Mouse (Mus musculus) embryonic facial prominence, embryonic 14.5 days (tissue): ENCODE measurements at regions not wholly inside any gene's neighbourhood (a gene's known extent, or its start where the extent isn't known, plus 50 kb on each side); places are given as distances from the start of the nearest gene placed in this dataset.

Experiments
- ATAC-seq: fragments of 200-750 bp; cut with Nextera tagmentation; 2 replicates; pipeline ENCODE4 v1.8.0; 2017; ENCODE audit warnings: low read depth, moderate number of reproducible peaks, moderate TSS enrichment
- DNase-seq: peaks from one replicate; pipeline ENCODE4 v3.0.0-alpha.2; 2015; ENCODE audit warnings: low spot score
- H3K27ac ChIP-seq: fragments of 300-500 bp; sonication (generic); replicated peaks from 2 replicates; pipeline ENCODE4 v1.5.1; 2014; ENCODE audit warnings: low read depth, mild to moderate bottlenecking, low read length, moderate library complexity
- H3K27me3 ChIP-seq: fragments of 300-500 bp; sonication (generic); replicated peaks from 2 replicates; pipeline ENCODE4 v1.6.1; 2014; ENCODE audit warnings: low read length; ENCODE audit not compliant: control insufficient read depth, insufficient read depth
- H3K36me3 ChIP-seq: fragments of 300-500 bp; sonication (generic); 2 replicates; pipeline ENCODE4 v1.6.1; 2014; ENCODE audit warnings: low read length, mixed read lengths; ENCODE audit not compliant: control insufficient read depth, insufficient read depth
- H3K4me1 ChIP-seq: fragments of 300-500 bp; sonication (generic); 2 replicates; pipeline ENCODE4 v1.6.1; 2014; ENCODE audit warnings: antibody characterized with exemption, low read length; ENCODE audit not compliant: control insufficient read depth, insufficient read depth
- H3K4me2 ChIP-seq: fragments of 300-500 bp; sonication (generic); 2 replicates; pipeline ENCODE4 v1.6.1; 2014; ENCODE audit warnings: low read depth, mild to moderate bottlenecking, low read length, moderate library complexity, mixed read lengths
- H3K4me3 ChIP-seq: fragments of 300-500 bp; sonication (generic); 2 replicates; pipeline ENCODE4 v1.5.1; 2014; ENCODE audit warnings: low read depth, mild to moderate bottlenecking, low read length
- H3K9ac ChIP-seq: fragments of 300-500 bp; sonication (generic); 2 replicates; pipeline ENCODE4 v1.6.1; 2014; ENCODE audit warnings: low read depth, mild to moderate bottlenecking, low read length, moderate library complexity, mixed read lengths
- H3K9me3 ChIP-seq: fragments of 300-500 bp; sonication (generic); 2 replicates; pipeline ENCODE4 v1.6.1; 2016; ENCODE audit warnings: low read length; ENCODE audit not compliant: control insufficient read depth
- WGBS: fragments of 180-500 bp; shearing (Covaris S2); extraction: QIAGEN DNeasy Blood & Tissue Kit; methylation state at CpG from one replicate; pipeline ENCODE4 v1.1.7; 2014; 5-methylcytosine and 5-hydroxymethylcytosine counted together

DNA sequence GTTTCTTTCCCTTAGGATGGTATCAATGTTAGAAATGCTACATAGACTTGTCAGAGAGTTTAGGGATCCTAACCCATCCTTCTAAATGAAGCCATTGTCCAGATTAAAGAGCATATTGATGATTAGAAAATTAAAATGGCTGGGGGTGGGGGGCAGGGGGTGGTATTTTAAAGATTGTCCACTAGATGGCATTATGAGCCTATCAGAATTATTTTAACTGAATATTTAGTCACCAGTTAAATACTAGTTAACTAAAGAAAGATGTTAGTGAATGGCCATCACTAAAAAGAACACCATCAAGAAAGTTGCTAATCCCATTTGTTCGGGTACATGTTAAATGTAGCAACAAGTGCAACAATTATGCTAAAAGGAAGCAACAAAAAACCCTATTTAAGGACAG, 1909.6 kb upstream of the 5930422O12Rik start:
- no peaks in the 10 kb centered on the region for H3K9me3 ChIP-seq
- WGBS = 61% methylated on average over 1 of the region's 1 CpGs
- no peak for ATAC-seq
- no peak overlapping the region for H3K27ac ChIP-seq
- H3K9ac ChIP-seq = no peak overlapping the region
- no peak for DNase-seq
- H3K4me1 ChIP-seq = no peaks in the 10 kb centered on the region
- no peaks in the 10 kb centered on the region for H3K27me3 ChIP-seq
- no peaks in the 10 kb centered on the region for H3K36me3 ChIP-seq
- H3K4me3 ChIP-seq = no peak overlapping the region
- no peak overlapping the region for H3K4me2 ChIP-seq

DNA sequence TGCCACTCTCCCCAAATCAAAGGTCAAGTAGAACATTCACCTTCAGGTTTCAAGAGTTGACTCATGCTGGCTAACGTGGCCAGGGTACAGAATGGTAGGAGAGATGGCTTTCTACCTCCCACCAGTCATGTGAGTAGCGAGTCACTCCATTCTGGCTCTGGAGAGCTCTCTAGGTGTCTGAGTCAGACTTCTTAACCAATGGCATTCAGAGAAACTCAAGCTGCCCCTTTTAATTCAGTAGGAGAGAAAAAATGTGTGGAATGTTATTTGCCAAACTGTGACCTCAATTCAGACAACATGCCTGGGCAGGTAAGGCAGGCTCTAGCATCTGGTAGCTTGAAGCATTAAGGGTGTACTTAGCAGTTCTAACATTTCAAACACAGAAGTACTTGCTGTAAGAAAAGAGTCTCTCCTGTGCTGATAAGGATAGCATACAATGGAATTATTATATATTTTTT, 1907.5 kb upstream of the 5930422O12Rik start:
- Histone ChIP-seq H3K36me3 (no peaks in the 10 kb centered on the region), H3K4me1 (no peaks in the 10 kb centered on the region), H3K4me2 (no peak overlapping the region), H3K27ac (no peak overlapping the region), H3K4me3 (no peak overlapping the region), H3K9ac (no peak overlapping the region), H3K9me3 (no peaks in the 10 kb centered on the region), H3K27me3 (no peaks in the 10 kb centered on the region)
- ATAC-seq (peak; percentile 89), DNase-seq (peak; percentile 74)
- WGBS = 37% methylated on average over 2 of the region's 2 CpGs

DNA sequence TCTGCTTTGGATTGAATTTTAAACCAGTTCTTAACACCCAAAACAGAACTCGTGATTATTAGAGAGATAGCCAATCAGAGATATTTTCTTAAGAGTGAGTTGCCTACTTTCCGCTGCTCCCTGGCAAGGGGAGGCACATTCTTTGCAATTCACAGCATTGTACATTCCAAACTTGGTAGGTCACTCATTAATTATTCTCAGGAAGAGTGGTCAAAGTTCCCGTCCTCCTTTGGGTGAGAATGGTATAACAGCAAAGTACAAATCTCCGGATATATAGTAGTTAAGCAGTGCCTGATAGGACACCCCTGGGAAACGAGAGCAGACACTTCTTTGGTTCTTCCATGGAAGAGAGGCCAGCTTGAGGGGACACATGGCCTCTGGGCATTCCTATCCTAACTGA, 1903.4 kb upstream of the 5930422O12Rik start:
- no peak overlapping the region for H3K9ac ChIP-seq
- H3K36me3 ChIP-seq = no peaks in the 10 kb centered on the region
- H3K4me2 ChIP-seq = no peak overlapping the region
- H3K4me3 ChIP-seq = no peak overlapping the region
- H3K9me3 ChIP-seq = 0 out of 2 replicates have a peak, but pooled peaks cover 4% of the 10 kb centered on the region
- WGBS = 65% methylated on average over 5 of the region's 5 CpGs
- no peaks in the 10 kb centered on the region for H3K27me3 ChIP-seq
- ATAC-seq (no peak), DNase-seq (no peak)
- no peak overlapping the region for H3K27ac ChIP-seq
- H3K4me1 ChIP-seq = no peaks in the 10 kb centered on the region

DNA sequence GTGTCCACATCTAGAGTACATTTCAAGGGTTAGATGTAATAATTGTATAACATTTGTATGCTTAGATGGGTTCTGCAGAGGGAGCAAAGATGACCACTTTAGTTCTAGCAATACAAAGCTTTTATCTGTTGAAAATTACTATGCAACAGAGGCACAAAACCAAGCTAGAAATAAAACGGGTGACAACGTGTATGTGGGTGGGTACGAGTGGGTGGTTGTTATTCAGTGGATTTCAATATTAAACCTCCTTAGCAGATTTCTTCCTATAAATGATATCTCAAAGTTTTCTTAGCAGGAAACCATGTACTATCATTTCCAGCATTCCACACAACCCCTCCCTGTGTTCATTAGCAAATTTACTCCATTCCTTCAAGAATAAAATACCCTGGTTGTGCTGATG, 1889.3 kb upstream of the 5930422O12Rik start:
- Histone ChIP-seq H3K4me3 (no peak overlapping the region), H3K27ac (no peak overlapping the region), H3K4me1 (no peaks in the 10 kb centered on the region), H3K9ac (no peak overlapping the region), H3K36me3 (no peaks in the 10 kb centered on the region), H3K27me3 (no peaks in the 10 kb centered on the region), H3K9me3 (no peaks in the 10 kb centered on the region), H3K4me2 (no peak overlapping the region)
- no peak for DNase-seq
- WGBS = 93% methylated on average over 3 of the region's 3 CpGs
- ATAC-seq = no peak

DNA sequence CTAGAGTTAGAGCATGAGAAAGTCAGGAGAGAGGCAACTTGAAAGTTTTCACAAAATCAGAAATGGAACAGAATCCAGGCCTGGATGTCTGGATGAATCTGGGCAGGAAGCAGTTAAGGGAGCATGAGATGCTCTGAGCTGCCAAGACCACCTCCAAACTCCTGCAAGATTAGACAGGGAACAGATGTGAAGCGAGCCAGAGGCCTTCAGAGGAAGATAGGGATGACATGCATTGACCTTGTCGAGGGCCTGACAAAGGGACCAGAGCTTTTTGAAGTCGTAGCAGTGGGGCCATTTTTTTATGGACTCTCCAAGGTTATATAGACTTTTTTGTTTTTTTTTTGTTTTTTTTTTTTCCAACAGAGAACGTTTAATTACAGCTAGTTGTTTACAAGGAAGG, 1886.9 kb upstream of the 5930422O12Rik start:
- Histone ChIP-seq H3K27me3 (no peaks in the 10 kb centered on the region), H3K27ac (no peak overlapping the region), H3K9me3 (no peaks in the 10 kb centered on the region), H3K4me1 (no peaks in the 10 kb centered on the region), H3K4me3 (no peak overlapping the region), H3K36me3 (no peaks in the 10 kb centered on the region), H3K9ac (no peak overlapping the region), H3K4me2 (no peak overlapping the region)
- no peak for ATAC-seq
- DNase-seq = peak; percentile 20
- 33% methylated on average over 4 of the region's 4 CpGs for WGBS

GRCm38 (mm10) chr8:31574136-31574535, 1854.4 kb upstream of the 5930422O12Rik start:
- no peak overlapping the region for H3K4me3 ChIP-seq
- no peaks in the 10 kb centered on the region for H3K27me3 ChIP-seq
- DNase-seq (no peak), ATAC-seq (no peak)
- no peaks in the 10 kb centered on the region for H3K36me3 ChIP-seq
- no peak overlapping the region for H3K9ac ChIP-seq
- no peaks in the 10 kb centered on the region for H3K4me1 ChIP-seq
- H3K27ac ChIP-seq = no peak overlapping the region
- no peak overlapping the region for H3K4me2 ChIP-seq
- no peaks in the 10 kb centered on the region for H3K9me3 ChIP-seq

DNA sequence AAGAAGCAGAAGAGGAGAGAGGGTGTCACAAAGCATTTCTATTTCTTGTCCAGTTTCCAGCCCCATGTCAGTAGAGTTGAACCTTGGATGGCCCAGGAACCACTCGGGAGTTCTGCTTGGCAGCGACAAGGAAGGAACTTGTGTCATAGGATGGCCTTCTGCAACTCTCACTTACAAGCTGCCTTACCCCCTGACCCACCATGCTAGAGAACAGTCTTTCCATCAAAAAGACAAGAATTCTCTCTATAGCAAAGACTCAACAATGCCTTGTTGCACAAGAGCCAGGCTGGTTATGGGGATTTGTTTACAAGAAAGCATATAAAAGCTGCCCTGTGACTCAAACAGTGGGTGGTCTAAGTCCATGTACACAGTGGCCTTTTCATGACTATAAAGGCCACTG, 1852.4 kb upstream of the 5930422O12Rik start:
- WGBS = 81% methylated on average over 2 of the region's 2 CpGs
- no peaks in the 10 kb centered on the region for H3K9me3 ChIP-seq
- H3K27ac ChIP-seq = no peak overlapping the region
- no peak for ATAC-seq
- no peak overlapping the region for H3K9ac ChIP-seq
- no peak overlapping the region for H3K4me2 ChIP-seq
- DNase-seq = no peak
- no peaks in the 10 kb centered on the region for H3K36me3 ChIP-seq
- H3K27me3 ChIP-seq = no peaks in the 10 kb centered on the region
- H3K4me3 ChIP-seq = no peak overlapping the region
- H3K4me1 ChIP-seq = no peaks in the 10 kb centered on the region

- H3K4me3 ChIP-seq = no peak overlapping the region
- no peak overlapping the region for H3K9ac ChIP-seq
- ATAC-seq = no peak
- 83% methylated on average over 1 of the region's 1 CpGs for WGBS
- H3K27ac ChIP-seq = no peak overlapping the region
- no peaks in the 10 kb centered on the region for H3K27me3 ChIP-seq
- no peaks in the 10 kb centered on the region for H3K9me3 ChIP-seq
- no peaks in the 10 kb centered on the region for H3K36me3 ChIP-seq
- no peaks in the 10 kb centered on the region for H3K4me1 ChIP-seq
- no peak overlapping the region for H3K4me2 ChIP-seq
- DNase-seq = no peak
These were observed 1843.8 kb upstream of the 5930422O12Rik start for GRCm38 (mm10) chr8:31584661-31585060.

GRCm38 (mm10) chr8:31599536-31599935, 1829.0 kb upstream of the 5930422O12Rik start:
- no peak overlapping the region for H3K9ac ChIP-seq
- no peak overlapping the region for H3K4me2 ChIP-seq
- H3K36me3 ChIP-seq = no peaks in the 10 kb centered on the region
- H3K27me3 ChIP-seq = no peaks in the 10 kb centered on the region
- H3K4me1 ChIP-seq = no peaks in the 10 kb centered on the region
- H3K27ac ChIP-seq = no peak overlapping the region
- no peak for DNase-seq
- no peaks in the 10 kb centered on the region for H3K9me3 ChIP-seq
- no peak overlapping the region for H3K4me3 ChIP-seq
- 79% methylated on average over 5 of the region's 5 CpGs for WGBS
- ATAC-seq = no peak
